Mouse (Mus musculus) cerebellum, adult 2 months (tissue): Measurements from ENCODE around the gene Spsb4. TPM values are rescaled to one million over a fixed set of nuclear protein-coding genes. Genes with fewer than 3 reads are reported as not detected.

Experiments used
- DNase-seq, 2 experiments: peaks; one replicate each; pipeline ENCODE4 v3.0.0; 2021
- H3K27ac ChIP-seq: fragments of 200-500 bp; 2 replicates; pipeline ENCODE4 v1.5.1; 2012; ENCODE audit warnings: low read length, control low read depth, inconsistent platforms; ENCODE audit not compliant: insufficient read depth
- H3K27me3 ChIP-seq: fragments of 200-500 bp; 2 replicates; pipeline ENCODE4 v1.6.1; 2012; ENCODE audit warnings: inconsistent platforms, mild to moderate bottlenecking, low read length, moderate library complexity; ENCODE audit not compliant: control insufficient read depth, insufficient read depth
- H3K4me1 ChIP-seq: fragments of 200-500 bp; 2 replicates; pipeline ENCODE4 v1.6.1; 2011; ENCODE audit warnings: low read length; ENCODE audit not compliant: control insufficient read depth, insufficient read depth
- H3K4me3 ChIP-seq: fragments of 200-500 bp; replicated peaks from 2 replicates; pipeline ENCODE3; 2011; ENCODE audit warnings: mild to moderate bottlenecking, low read depth, low read length, control low read depth; ENCODE audit not compliant: insufficient read depth
- CTCF ChIP-seq: fragments of 200-500 bp; IDR thresholded peaks from 2 replicates; pipeline ENCODE4 v1.5.1; 2011; ENCODE audit warnings: low read depth, mild to moderate bottlenecking, control low read depth, low read length, moderate library complexity, borderline replicate concordance; ENCODE audit not compliant: insufficient read depth
- POLR2A ChIP-seq: fragments of 200-500 bp; IDR thresholded peaks from 2 replicates; pipeline ENCODE4 v1.6.1; 2011; ENCODE audit warnings: low read length, control low read depth, borderline replicate concordance; ENCODE audit not compliant: insufficient read depth
- WGBS: fragments of 180-500 bp; shearing (Covaris S2); methylation state at CpG from one replicate; pipeline ENCODE4 v1.1.7; 2018; 5-methylcytosine and 5-hydroxymethylcytosine counted together
- polyA plus RNA-seq: library from polyadenylated mRNA; depleted of rRNA; stranded (reverse); fragments of >200 nt; gene quantifications from 2 replicates; pipeline ENCODE4 v1.2.3, GENCODE M21; 2012

Gene Spsb4
- polyA plus RNA-seq, 1 experiment = 13.9 TPM

DNA sequence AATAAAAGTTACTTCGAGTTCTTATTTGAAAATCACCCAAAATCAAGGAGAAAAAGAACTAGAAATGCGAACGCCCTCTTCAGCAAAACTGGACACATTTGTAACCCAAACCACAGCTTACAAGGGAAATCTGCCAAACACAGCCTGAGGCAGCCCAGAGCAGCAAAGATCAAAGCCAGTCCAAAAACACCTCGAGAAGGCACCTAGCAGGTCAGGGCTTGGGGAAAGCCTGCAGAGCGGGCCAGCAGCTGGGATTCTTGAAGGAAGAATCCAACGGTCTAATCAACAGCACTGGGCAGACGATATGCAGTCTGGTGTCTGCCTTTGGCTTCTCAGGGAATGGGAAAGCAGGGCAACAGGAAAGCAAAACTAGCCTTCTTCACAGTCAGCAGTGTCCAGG is 16.6 kb downstream of the Spsb4 start:
- Histone ChIP-seq H3K27me3 (no peaks in the 10 kb centered on the region), H3K27ac (no peak overlapping the region), H3K4me3 (no peak overlapping the region), H3K4me1 (no peaks in the 10 kb centered on the region)
- TF ChIP-seq CTCF (no peak), POLR2A (no peak)
- WGBS = 45% methylated on average over 7 of the region's 7 CpGs
- DNase-seq = no peak

DNA sequence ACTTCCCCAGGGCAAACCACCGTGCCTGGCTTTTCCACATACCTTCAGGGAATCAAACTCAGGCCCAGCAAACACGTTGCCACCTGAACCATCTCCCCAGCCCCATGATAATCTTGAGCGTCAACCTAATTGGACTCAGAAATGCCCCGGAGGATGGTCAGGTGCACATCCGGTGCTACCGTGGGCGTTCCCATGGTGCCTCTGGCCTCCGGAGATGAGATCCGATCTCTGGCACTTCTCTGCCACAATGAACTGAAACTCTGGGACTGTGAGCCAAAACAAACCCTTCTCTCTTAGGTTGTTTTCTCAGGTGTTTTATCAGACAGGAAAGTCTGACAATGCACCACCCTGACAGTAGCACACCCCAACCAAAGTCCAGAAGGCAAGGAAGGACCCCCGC is 17.2 kb downstream of the Spsb4 start:
- Histone ChIP-seq H3K4me1 (no peaks in the 10 kb centered on the region), H3K27me3 (no peaks in the 10 kb centered on the region), H3K4me3 (no peak overlapping the region), H3K27ac (no peak overlapping the region)
- 75% methylated on average over 10 of the region's 10 CpGs for WGBS
- DNase-seq = no peak
- TF ChIP-seq CTCF (no peak), POLR2A (no peak)

DNA sequence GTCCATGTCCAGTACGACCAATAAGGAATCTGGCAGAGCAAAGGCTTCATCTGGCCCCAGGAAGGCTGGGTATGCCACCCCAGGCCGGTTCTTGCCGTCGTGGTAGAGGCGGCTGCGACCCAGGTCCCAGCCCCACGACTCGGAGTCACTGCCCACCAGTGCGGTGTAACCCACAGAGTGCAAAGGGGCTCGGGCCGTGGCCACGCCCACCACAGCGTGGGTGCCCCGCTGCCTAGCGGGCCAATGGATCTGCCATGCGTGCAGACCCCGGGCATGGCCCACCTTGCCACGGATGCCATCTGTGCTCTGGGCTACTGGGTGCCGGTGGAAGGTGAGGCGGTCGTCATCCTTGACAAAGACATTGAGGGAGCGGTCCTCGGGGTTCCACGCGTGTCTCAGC is 22.9 kb downstream of the Spsb4 start:
- WGBS = 87% methylated on average over 25 of the region's 25 CpGs

DNA sequence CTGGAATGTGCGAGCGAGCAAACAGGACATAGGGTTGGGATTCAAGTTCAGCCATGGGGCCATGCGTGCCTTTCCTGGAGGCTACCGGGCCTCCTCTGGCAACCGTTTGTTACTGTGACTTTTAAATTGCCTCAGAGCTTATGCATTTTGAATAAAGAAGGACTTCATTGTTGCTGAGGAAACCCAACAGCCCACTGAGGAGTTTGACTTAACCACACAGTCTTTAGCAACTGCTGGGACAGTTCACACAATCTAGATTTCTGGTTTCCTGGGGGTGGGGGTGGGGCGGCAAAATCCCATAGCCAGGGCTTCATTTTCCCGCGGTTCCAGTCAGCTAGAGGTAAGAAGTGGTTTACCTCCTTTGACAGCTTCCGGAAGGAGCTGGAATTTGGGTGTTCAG is 23.9 kb downstream of the Spsb4 start:
- no peak for TF ChIP-seq POLR2A
- TF ChIP-seq CTCF = no peak
- Histone ChIP-seq H3K4me1 (no peaks in the 10 kb centered on the region), H3K4me3 (no peak overlapping the region), H3K27ac (no peak overlapping the region), H3K27me3 (no peaks in the 10 kb centered on the region)
- 82% methylated on average over 9 of the region's 9 CpGs for WGBS
- DNase-seq = no peak

More for the DNA sequence above, 22.9 kb downstream of the Spsb4 start:
- Histone ChIP-seq H3K4me3 (no peak overlapping the region), H3K4me1 (no peaks in the 10 kb centered on the region), H3K27ac (no peak overlapping the region), H3K27me3 (no peaks in the 10 kb centered on the region)
- DNase-seq = no peak
- no peak for TF ChIP-seq CTCF
- no peak for TF ChIP-seq POLR2A

DNA sequence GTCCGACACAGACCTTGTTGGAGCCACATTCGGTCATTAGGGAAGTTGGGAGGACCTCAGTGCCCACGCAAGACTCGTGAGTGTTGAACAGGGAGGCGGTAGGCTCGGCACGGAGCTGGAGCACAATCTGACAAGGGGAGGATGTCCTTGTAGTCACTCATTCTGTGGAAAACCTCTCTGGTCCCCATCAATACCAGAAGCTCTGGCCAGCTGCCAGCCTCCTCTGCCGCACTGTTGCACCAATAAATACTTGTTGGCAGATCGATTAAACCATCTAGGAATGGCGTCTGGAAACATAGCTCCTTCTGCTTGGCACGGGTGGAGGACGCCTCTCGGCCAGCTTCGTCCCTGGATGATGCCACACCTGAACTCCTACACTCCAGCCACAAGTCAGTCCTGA is 27.5 kb downstream of the Spsb4 start:
- H3K27ac ChIP-seq = no peak overlapping the region
- TF ChIP-seq POLR2A = no peak
- TF ChIP-seq CTCF = no peak
- 26% methylated on average over 14 of the region's 14 CpGs for WGBS

DNA sequence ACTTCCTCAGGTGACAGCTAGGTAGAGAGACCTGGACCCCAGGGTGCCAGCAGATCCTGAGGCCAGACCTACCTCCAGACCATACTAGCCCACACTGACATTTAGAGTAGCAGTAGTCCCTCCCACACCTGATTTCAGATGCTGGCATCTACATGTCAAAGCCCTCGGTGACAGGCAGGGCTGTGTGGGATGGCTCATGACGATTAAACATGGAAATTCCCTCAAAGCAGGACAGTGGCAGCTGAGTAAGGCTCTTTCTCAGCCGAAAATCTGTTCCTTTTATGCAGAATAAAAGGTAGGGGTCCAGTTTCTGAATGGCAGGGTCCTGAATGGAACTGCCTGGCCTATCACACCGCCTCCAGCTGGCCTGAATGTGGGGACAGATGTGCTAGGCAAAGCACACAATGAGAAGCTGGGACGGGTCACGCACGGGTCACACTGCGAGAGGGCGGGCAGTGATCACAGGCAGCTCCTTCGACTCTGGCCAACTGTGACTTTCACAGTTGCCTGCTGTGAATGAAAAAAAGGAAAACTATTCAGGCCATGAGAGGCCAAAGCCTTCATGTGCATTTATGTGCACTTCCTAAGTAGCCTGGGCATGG is 29.2 kb downstream of the Spsb4 start:
- no peaks in the 10 kb centered on the region for H3K27me3 ChIP-seq
- TF ChIP-seq CTCF = no peak
- TF ChIP-seq POLR2A = no peak
- H3K27ac ChIP-seq = no peak overlapping the region
- no peak for DNase-seq
- H3K4me3 ChIP-seq = no peak overlapping the region
- no peaks in the 10 kb centered on the region for H3K4me1 ChIP-seq
- WGBS = 63% methylated on average over 10 of the region's 10 CpGs

More for the DNA sequence above, 27.5 kb downstream of the Spsb4 start:
- no peaks in the 10 kb centered on the region for H3K4me1 ChIP-seq
- H3K4me3 ChIP-seq = no peak overlapping the region
- H3K27me3 ChIP-seq = no peaks in the 10 kb centered on the region
- no peak for DNase-seq

DNA sequence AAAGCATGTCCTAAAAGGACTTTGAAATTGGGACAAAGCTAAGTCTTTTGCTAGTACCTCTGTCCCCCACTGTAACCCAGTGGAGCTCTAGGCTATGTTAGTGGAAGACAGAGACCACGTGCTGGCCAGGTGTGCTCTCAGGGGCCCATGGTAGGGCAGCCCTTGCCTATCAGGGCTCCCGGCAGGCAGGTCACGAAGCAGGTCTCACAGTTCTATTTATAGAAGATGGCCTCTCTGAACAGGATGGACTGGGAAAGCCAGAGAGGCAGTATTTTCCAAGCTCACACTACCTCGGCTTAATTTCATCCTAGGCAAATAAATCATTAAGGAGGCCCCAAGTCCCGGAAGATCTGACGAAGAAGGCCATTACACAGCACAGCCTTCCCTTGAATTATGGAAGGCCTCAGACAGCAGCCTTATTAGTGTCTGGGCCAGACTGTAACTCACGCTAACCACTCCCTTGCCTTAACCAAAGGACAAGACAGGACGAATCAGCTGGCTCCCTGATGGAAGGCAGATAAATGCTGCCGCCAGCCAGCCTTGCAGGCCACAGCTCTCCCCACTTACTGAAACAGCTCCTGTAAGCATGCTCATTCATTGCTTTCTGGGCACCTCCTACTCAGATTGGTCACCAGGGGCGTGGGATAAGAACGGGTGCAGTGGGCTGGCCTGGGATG is 31.7 kb downstream of the Spsb4 start:
- Histone ChIP-seq H3K27me3 (no peaks in the 10 kb centered on the region), H3K4me1 (no peaks in the 10 kb centered on the region), H3K4me3 (no peak overlapping the region), H3K27ac (no peak overlapping the region)
- WGBS = 68% methylated on average over 11 of the region's 11 CpGs
- TF ChIP-seq POLR2A (no peak), CTCF (no peak)
- DNase-seq = no peak

DNA sequence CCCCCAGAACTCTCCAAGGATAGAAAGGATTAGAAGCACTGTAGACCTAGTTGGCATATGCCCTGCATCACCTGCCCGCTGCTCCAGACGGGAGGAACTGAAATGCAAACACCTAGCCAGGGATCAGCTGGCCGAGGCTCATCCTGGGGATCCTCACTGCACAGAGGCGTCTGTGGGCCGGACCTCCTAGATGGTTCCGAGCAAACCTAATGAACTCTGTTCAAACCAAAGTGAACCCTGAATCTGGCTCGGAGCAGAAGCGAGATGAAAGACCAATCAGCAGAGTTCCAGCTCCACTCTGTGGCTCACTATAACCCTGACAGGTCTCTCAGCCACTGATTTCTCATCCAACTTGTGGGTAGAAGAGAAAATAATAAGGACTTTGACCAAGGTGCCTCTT is 34.6 kb downstream of the Spsb4 start:
- 68% methylated on average over 8 of the region's 8 CpGs for WGBS

More for the DNA sequence above, 34.6 kb downstream of the Spsb4 start:
- H3K4me1 ChIP-seq = no peaks in the 10 kb centered on the region
- H3K27me3 ChIP-seq = no peaks in the 10 kb centered on the region; the same call in 1 of the 2 replicates
- H3K27ac ChIP-seq = no peak overlapping the region
- TF ChIP-seq POLR2A (no peak), CTCF (no peak)
- DNase-seq = no peak
- H3K4me3 ChIP-seq = no peak overlapping the region
